Mouse (Mus musculus): ENCODE results near the gene Stk24. TPM values are rescaled to one million over a fixed set of nuclear protein-coding genes. Genes with fewer than 3 reads are reported as not detected.
A peak's percentile ranks its signal among the peaks of the same experiment; 100 is the strongest.

Stk24 gene
- total RNA-seq, 1 experiment from 2014 or later, result 95.8 TPM

GRCm38 (mm10) chr14:121311083-121311482 lies 68.7 kb downstream of the Stk24 start:
- DNase-seq, result no peak

- peak; percentile 63 for DNase-seq
These were observed 69.3 kb downstream of the Stk24 start for GRCm38 (mm10) chr14:121310325-121311080.

- DNase-seq, result no peak
These were observed 69.9 kb downstream of the Stk24 start for GRCm38 (mm10) chr14:121309909-121310308.

GRCm38 (mm10) chr14:121305316-121306064 lies 74.3 kb downstream of the Stk24 start:
- no peak for DNase-seq

GRCm38 (mm10) chr14:121304523-121304922 lies 75.3 kb downstream of the Stk24 start:
- DNase-seq, result no peak

- DNase-seq, result no peak
These were observed 80.7 kb downstream of the Stk24 start for GRCm38 (mm10) chr14:121299093-121299492.

GRCm38 (mm10) chr14:121298537-121298936 lies 81.3 kb downstream of the Stk24 start:
- no peak for DNase-seq

- DNase-seq, result no peak
These were observed 82.7 kb downstream of the Stk24 start for GRCm38 (mm10) chr14:121297103-121297502.

GRCm38 (mm10) chr14:121294484-121294883 lies 85.3 kb downstream of the Stk24 start:
- DNase-seq, result no peak

- no peak for DNase-seq
These were observed 87.4 kb downstream of the Stk24 start for GRCm38 (mm10) chr14:121292391-121292790.

- DNase-seq, result no peak
These were observed 87.9 kb downstream of the Stk24 start for GRCm38 (mm10) chr14:121291881-121292280.

- DNase-seq, result peak; percentile 52
These were observed 94.3 kb downstream of the Stk24 start for GRCm38 (mm10) chr14:121285379-121286120.

GRCm38 (mm10) chr14:121281336-121281710 lies 98.5 kb downstream of the Stk24 start:
- peak; percentile 28 for DNase-seq

- peak; percentile 77 for DNase-seq
These were observed 99.0 kb downstream of the Stk24 start for GRCm38 (mm10) chr14:121280601-121281335.

GRCm38 (mm10) chr14:121279106-121279505 lies 100.7 kb downstream of the Stk24 start:
- peak; percentile 93 for DNase-seq

- DNase-seq, result no peak
These were observed 103.8 kb downstream of the Stk24 start for GRCm38 (mm10) chr14:121276016-121276415.

GRCm38 (mm10) chr14:121274985-121275384 lies 104.8 kb downstream of the Stk24 start:
- no peak for DNase-seq

GRCm38 (mm10) chr14:121270490-121270889 lies 109.3 kb downstream of the Stk24 start:
- peak; percentile 25 for DNase-seq

GRCm38 (mm10) chr14:121267801-121268200 lies 112.0 kb downstream of the Stk24 start:
- no peak for DNase-seq

- no peak for DNase-seq
These were observed 115.4 kb downstream of the Stk24 start for GRCm38 (mm10) chr14:121264453-121264852.

GRCm38 (mm10) chr14:121263912-121264311 lies 115.9 kb downstream of the Stk24 start:
- no peak for DNase-seq

- DNase-seq, result no peak
These were observed 117.2 kb downstream of the Stk24 start for GRCm38 (mm10) chr14:121262606-121263005.

Data from adrenal gland, postnatal 14 days (tissue).